Mouse (Mus musculus): ENCODE results near the gene Nsmce1. TPM values are rescaled to one million over a fixed set of nuclear protein-coding genes. Genes with fewer than 3 reads are reported as not detected.
"Not testable (repeated sequence)": the region's sequence is repeated elsewhere in the genome, so short reads cannot be mapped to it uniquely, and the experiment has no call there.

Gene Nsmce1
- polyA plus RNA-seq, 1 experiment from 2014 or later, result 130 TPM

DNA sequence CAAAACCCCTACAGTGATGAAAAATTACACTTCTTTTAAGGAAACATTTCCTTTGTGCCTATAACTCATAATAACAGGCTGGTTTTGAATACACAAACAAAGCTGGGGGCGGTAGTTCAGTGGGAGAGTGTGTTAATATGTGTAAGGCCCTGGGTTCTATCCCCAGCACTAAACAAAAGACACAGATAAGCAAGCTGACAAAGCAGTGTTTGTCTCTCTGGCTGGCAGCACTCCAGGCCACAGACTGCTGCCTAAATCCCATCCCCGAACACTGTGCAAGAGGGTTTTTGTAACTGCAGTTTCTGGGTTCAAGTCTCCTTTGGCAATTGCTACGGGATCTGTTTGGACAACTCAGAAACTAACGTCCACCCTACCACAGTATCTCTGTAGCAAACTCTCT is 49.1 kb downstream of the Nsmce1 start:
- Histone ChIP-seq H3K9ac (ENCODE audit: low read depth, low read length) (no peak overlapping the region), H3K4me2 (replicated peaks; ENCODE audit: low read depth, low read length) (no peak overlapping the region), H3K4me1 (replicated peaks; ENCODE audit: control insufficient read depth, insufficient read depth, low read length) (no peaks in the 10 kb centered on the region; the same call in 1 of the 2 replicates), H3K36me3 (ENCODE audit: control insufficient read depth, insufficient read depth, low read length) (no peaks in the 10 kb centered on the region), H3K4me3 (ENCODE audit: low read depth, low read length) (no peak overlapping the region), H3K27me3 (ENCODE audit: control insufficient read depth, insufficient read depth, low read length) (no peaks in the 10 kb centered on the region), H3K27ac (ENCODE audit: low read depth, low read length) (no peak overlapping the region), H3K9me3 (ENCODE audit: control insufficient read depth, low read length) (no peaks in the 10 kb centered on the region)
- 80% methylated on average over 4 of the region's 4 CpGs for WGBS
- no peak for DNase-seq (ENCODE audit: low spot score)
- no peak for ATAC-seq (ENCODE audit: low FRiP score)

- ATAC-seq (ENCODE audit: low FRiP score), result peak; percentile 75
- 53% methylated on average over 8 of the region's 8 CpGs for WGBS
Observed at GRCm38 (mm10) chr7:125434666-125435290, 56.6 kb downstream of the Nsmce1 start.

GRCm38 (mm10) chr7:125433874-125434273 is 57.5 kb downstream of the Nsmce1 start:
- no peak overlapping the region for H3K4me2 ChIP-seq (replicated peaks; ENCODE audit: low read depth, low read length)
- no peaks in the 10 kb centered on the region for H3K27me3 ChIP-seq (ENCODE audit: control insufficient read depth, insufficient read depth, low read length)
- no peaks in the 10 kb centered on the region for H3K4me1 ChIP-seq (replicated peaks; ENCODE audit: control insufficient read depth, insufficient read depth, low read length)
- WGBS, result 94% methylated on average over 3 of the region's 3 CpGs
- H3K27ac ChIP-seq (ENCODE audit: low read depth, low read length), result no peak overlapping the region
- no peak overlapping the region for H3K4me3 ChIP-seq (ENCODE audit: low read depth, low read length)
- DNase-seq (ENCODE audit: low spot score), result no peak
- ATAC-seq (ENCODE audit: low FRiP score), result no peak
- no peaks in the 10 kb centered on the region for H3K9me3 ChIP-seq (ENCODE audit: control insufficient read depth, low read length)
- no peak overlapping the region for H3K9ac ChIP-seq (ENCODE audit: low read depth, low read length)
- H3K36me3 ChIP-seq (ENCODE audit: control insufficient read depth, insufficient read depth, low read length), result no peaks in the 10 kb centered on the region

More at GRCm38 (mm10) chr7:125434666-125435290, 56.6 kb downstream of the Nsmce1 start:
- Histone ChIP-seq H3K9ac (ENCODE audit: low read depth, low read length) (no peak overlapping the region), H3K4me3 (ENCODE audit: low read depth, low read length) (no peak overlapping the region), H3K9me3 (ENCODE audit: control insufficient read depth, low read length) (no peaks in the 10 kb centered on the region), H3K36me3 (ENCODE audit: control insufficient read depth, insufficient read depth, low read length) (no peaks in the 10 kb centered on the region), H3K27me3 (ENCODE audit: control insufficient read depth, insufficient read depth, low read length) (no peaks in the 10 kb centered on the region), H3K27ac (ENCODE audit: low read depth, low read length) (peak overlapping the region; percentile 55; the same call in 1 of the 2 replicates), H3K4me2 (replicated peaks; ENCODE audit: low read depth, low read length) (no peak overlapping the region), H3K4me1 (replicated peaks; ENCODE audit: control insufficient read depth, insufficient read depth, low read length) (no peaks in the 10 kb centered on the region)
- DNase-seq (ENCODE audit: low spot score), result peak; percentile 30

GRCm38 (mm10) chr7:125430170-125430842 is 61.1 kb downstream of the Nsmce1 start:
- Histone ChIP-seq H3K9ac (ENCODE audit: low read depth, low read length) (no peak overlapping the region), H3K27ac (ENCODE audit: low read depth, low read length) (no peak overlapping the region), H3K4me2 (replicated peaks; ENCODE audit: low read depth, low read length) (no peak overlapping the region), H3K4me3 (ENCODE audit: low read depth, low read length) (no peak overlapping the region), H3K4me1 (replicated peaks; ENCODE audit: control insufficient read depth, insufficient read depth, low read length) (no peaks in the 10 kb centered on the region), H3K9me3 (ENCODE audit: control insufficient read depth, low read length) (no peaks in the 10 kb centered on the region), H3K36me3 (ENCODE audit: control insufficient read depth, insufficient read depth, low read length) (no peaks in the 10 kb centered on the region), H3K27me3 (ENCODE audit: control insufficient read depth, insufficient read depth, low read length) (no peaks in the 10 kb centered on the region)
- no peak for ATAC-seq (ENCODE audit: low FRiP score)
- no peak for DNase-seq (ENCODE audit: low spot score)
- WGBS, result 76% methylated on average over 7 of the region's 7 CpGs

- H3K9ac ChIP-seq (ENCODE audit: low read depth, low read length); H3K36me3 ChIP-seq (ENCODE audit: control insufficient read depth, insufficient read depth, low read length); H3K4me3 ChIP-seq (ENCODE audit: low read depth, low read length); H3K9me3 ChIP-seq (ENCODE audit: control insufficient read depth, low read length); H3K4me2 ChIP-seq (replicated peaks; ENCODE audit: low read depth, low read length); H3K4me1 ChIP-seq (replicated peaks; ENCODE audit: control insufficient read depth, insufficient read depth, low read length); H3K27me3 ChIP-seq (ENCODE audit: control insufficient read depth, insufficient read depth, low read length); DNase-seq (ENCODE audit: low spot score); H3K27ac ChIP-seq (ENCODE audit: low read depth, low read length); ATAC-seq (ENCODE audit: low FRiP score): not testable (repeated sequence)
- WGBS, result 93% methylated on average over 5 of the region's 5 CpGs
Observed at GRCm38 (mm10) chr7:125428816-125429500, 62.4 kb downstream of the Nsmce1 start.

DNA sequence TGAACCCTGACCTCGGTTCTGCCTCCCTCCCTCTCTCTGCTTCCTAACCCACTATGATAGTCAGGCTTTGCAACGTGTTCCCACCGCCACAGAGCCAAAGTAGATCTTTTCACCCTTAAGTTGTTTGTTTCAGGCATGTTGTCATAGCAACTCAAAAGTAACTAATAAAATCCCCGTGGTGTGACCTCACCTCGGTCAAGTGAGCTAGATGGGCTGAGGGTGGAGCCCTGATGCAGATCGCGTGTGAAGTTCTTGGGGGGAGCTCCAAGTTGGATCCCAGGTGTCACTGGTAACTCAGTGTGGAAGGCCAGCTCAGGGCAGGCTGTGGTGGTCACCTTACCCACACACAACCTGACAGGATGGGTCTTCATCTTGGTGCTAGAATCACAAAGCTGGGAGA is 63.0 kb downstream of the Nsmce1 start:
- Histone ChIP-seq H3K36me3 (ENCODE audit: control insufficient read depth, insufficient read depth, low read length) (no peaks in the 10 kb centered on the region), H3K4me2 (replicated peaks; ENCODE audit: low read depth, low read length) (no peak overlapping the region), H3K27ac (ENCODE audit: low read depth, low read length) (no peak overlapping the region), H3K4me3 (ENCODE audit: low read depth, low read length) (no peak overlapping the region), H3K9ac (ENCODE audit: low read depth, low read length) (no peak overlapping the region), H3K27me3 (ENCODE audit: control insufficient read depth, insufficient read depth, low read length) (no peaks in the 10 kb centered on the region), H3K4me1 (replicated peaks; ENCODE audit: control insufficient read depth, insufficient read depth, low read length) (no peaks in the 10 kb centered on the region), H3K9me3 (ENCODE audit: control insufficient read depth, low read length) (no peaks in the 10 kb centered on the region)
- 79% methylated on average over 7 of the region's 7 CpGs for WGBS
- DNase-seq (ENCODE audit: low spot score) (no peak), ATAC-seq (ENCODE audit: low FRiP score) (no peak)

DNA sequence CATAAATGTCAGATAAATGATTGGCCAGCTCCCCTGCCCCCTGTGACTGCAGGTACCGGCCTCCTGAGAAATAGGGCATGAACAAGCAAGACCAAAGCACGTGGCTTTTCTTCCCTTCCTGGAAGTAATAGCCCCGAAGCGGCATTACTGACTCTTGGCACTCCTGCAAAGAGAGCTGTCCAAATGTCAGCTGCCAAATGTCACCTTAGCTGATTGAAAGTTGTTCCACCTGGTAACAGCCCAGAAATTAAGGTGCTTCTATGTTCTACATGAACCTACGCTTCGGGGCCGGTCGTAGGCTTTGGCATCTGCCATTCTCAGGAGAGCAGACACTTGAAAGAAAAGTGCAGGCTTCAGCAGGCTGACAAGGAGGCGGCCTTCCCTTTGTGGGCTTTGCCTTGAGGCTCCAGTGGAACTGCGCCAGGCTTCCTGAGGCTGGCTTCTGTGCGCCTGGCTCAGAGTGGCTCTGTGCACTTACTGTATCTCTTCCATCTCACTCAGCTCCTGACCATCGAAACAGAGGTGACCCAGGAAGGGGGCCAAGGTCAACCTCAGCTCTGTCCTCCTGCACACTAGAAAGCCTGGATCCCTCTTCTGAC is 63.8 kb downstream of the Nsmce1 start:
- WGBS, result 85% methylated on average over 12 of the region's 12 CpGs
- no peaks in the 10 kb centered on the region for H3K4me1 ChIP-seq (replicated peaks; ENCODE audit: control insufficient read depth, insufficient read depth, low read length)
- no peaks in the 10 kb centered on the region for H3K36me3 ChIP-seq (ENCODE audit: control insufficient read depth, insufficient read depth, low read length)
- no peak overlapping the region for H3K27ac ChIP-seq (ENCODE audit: low read depth, low read length)
- H3K4me2 ChIP-seq (replicated peaks; ENCODE audit: low read depth, low read length), result no peak overlapping the region
- ATAC-seq (ENCODE audit: low FRiP score) (no peak), DNase-seq (ENCODE audit: low spot score) (no peak)
- no peak overlapping the region for H3K9ac ChIP-seq (ENCODE audit: low read depth, low read length)
- H3K4me3 ChIP-seq (ENCODE audit: low read depth, low read length), result no peak overlapping the region
- H3K27me3 ChIP-seq (ENCODE audit: control insufficient read depth, insufficient read depth, low read length), result no peaks in the 10 kb centered on the region
- no peaks in the 10 kb centered on the region for H3K9me3 ChIP-seq (ENCODE audit: control insufficient read depth, low read length)

DNA sequence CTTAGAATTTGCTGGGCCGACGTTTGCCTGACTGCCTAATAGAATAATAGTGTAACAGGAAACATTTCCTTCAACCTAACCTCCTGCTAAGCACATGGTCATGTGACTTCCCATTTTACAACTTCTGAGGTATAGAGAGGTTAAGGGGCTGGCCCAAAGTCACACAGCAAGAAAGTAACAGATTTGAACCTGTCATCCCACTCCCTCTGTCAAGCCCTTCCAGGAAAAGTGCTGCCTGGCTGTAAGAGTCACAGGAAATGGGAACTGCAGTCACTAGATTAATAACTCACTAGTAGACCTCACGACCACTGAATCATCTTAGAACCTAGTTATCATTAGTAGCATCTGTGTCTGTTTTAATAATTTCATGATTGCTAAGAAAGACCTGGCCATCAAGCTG is 68.3 kb downstream of the Nsmce1 start:
- no peaks in the 10 kb centered on the region for H3K4me1 ChIP-seq (replicated peaks; ENCODE audit: control insufficient read depth, insufficient read depth, low read length)
- no peaks in the 10 kb centered on the region for H3K27me3 ChIP-seq (ENCODE audit: control insufficient read depth, insufficient read depth, low read length)
- no peaks in the 10 kb centered on the region for H3K36me3 ChIP-seq (ENCODE audit: control insufficient read depth, insufficient read depth, low read length)
- no peak overlapping the region for H3K4me2 ChIP-seq (replicated peaks; ENCODE audit: low read depth, low read length)
- 67% methylated on average over 3 of the region's 3 CpGs for WGBS
- DNase-seq (ENCODE audit: low spot score) (no peak), ATAC-seq (ENCODE audit: low FRiP score) (no peak)
- no peak overlapping the region for H3K27ac ChIP-seq (ENCODE audit: low read depth, low read length)
- H3K4me3 ChIP-seq (ENCODE audit: low read depth, low read length), result no peak overlapping the region
- no peaks in the 10 kb centered on the region for H3K9me3 ChIP-seq (ENCODE audit: control insufficient read depth, low read length)
- H3K9ac ChIP-seq (ENCODE audit: low read depth, low read length), result no peak overlapping the region
